Mouse (Mus musculus): ENCODE data around the gene Rnft2. TPM values are rescaled to one million over a fixed set of nuclear protein-coding genes. Genes with fewer than 3 reads are reported as not detected.

Rnft2 gene
- 2.2 and 2.4 TPM in 2 replicates for polyA plus RNA-seq (2014; fragmentation: Nextera tagmentation; extraction: Ambion mirVana)

DNA sequence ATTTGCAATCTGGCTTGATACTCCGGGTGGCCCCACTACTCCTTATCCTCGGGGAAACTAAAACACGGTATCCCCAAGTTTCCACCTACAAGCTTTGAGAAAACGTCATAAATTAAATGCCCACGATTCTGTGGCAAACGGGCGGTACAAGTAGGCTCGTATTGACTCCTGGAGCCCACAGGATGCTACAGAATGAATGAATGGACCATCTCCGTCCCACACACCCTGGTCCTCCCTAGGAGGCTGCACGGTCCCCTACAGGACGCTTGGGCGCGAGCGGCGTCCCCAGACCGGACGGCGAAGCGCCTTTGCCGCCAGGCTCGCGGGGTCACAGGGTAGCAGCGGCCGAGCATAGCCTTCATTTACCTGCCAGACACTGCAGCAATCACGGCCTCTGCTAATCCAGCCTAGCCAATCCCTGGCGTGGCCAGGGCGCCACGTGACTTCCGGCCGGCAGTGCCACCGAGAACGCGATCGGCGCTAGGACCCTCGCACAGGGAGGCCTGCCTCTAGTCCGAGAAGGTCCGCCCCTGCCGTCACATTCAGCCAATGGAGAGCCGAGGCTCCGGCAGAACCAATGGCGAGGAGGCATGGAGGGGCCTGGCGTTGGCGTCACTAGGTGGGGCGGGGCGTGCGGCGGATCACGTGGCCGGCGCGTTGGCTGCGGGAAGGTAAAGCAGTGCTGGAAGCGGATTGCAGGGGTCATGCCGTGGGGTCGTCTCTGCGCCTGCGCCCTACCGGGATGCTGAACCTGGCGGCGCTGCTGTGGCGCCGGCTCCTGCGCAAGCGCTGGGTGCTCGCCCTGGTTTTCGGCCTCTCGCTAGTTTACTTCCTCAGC, at the start of gene Rnft2, which contains the start of gene 2410131K14Rik:
Rnft2 (minus strand) TSS at position 511 of the 838 bp plus-strand sequence.
2410131K14Rik (plus strand) TSS at position 622 of the 838 bp plus-strand sequence.
- H3K4me3 ChIP-seq (ENCODE audit: low read depth, low read length), result peak within 1 kb of the TSS; percentile 75
- no peaks in the 10 kb centered on the region for H3K27me3 ChIP-seq (ENCODE audit: control insufficient read depth, insufficient read depth, low read length)
- peaks cover 11% of the 10 kb centered on the region for H3K4me1 ChIP-seq (ENCODE audit: control insufficient read depth, insufficient read depth, low read length)
- H3K36me3 ChIP-seq (ENCODE audit: control insufficient read depth, insufficient read depth, low read length), result no peaks in the 10 kb centered on the region; the same call in 1 of the 2 replicates
- under 1% methylated on average over 68 of the region's 68 CpGs for WGBS (ENCODE audit: insufficient replicate concordance)
- no peaks in the 10 kb centered on the region for H3K9me3 ChIP-seq (replicated peaks; ENCODE audit: control insufficient read depth, low read length)
- H3K27ac ChIP-seq (ENCODE audit: low read depth, low read length), result peak within 1 kb of the TSS; percentile 64
- peak within 1 kb of the TSS; percentile 88 for H3K4me2 ChIP-seq
- H3K9ac ChIP-seq (ENCODE audit: low read depth, low read length), result peak within 1 kb of the TSS; percentile 80
- peak; percentile 100 for ATAC-seq (replicated peaks; ENCODE audit: insufficient number of reproducible peaks, low FRiP score, low TSS enrichment)

DNA sequence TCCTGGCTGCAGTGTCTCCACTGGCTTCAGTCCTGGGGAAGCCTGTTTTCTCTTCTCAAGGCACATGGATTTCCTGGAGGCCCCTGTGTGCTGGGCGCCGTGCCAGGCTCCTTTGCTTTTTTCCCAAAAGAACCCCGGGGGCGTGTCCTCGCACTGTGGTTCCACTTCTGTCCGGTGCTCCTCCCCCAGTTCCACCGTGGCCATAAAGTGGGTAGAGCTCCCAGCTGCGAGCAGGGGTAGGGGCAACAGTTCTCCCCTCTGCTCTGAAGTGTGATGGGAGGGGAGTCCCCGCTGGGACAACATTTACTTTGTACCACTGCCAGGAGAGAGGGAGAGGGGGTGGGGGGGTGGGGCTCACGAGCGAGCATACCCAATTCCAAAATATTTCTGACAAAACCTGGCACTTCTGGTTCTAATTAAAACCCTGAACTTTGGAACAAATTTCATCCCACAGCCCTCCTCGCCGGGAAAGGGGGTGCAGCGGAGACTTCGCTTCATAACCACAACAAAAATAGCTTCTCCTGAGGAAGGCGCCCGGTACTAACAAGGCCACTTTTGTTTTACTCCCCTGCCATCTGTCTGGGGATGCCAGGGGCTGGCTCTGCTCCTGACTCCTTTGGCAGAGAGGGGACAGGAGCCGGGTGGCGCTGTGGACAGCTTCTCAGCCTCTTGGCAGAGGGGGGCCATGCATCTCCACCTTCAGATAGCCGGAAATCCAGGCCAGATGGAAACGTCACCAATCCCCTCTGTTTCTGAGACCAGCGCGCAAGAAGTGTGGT, 49.4 kb upstream of the Rnft2 start:
- WGBS (ENCODE audit: insufficient replicate concordance), result 34% methylated on average over 23 of the region's 23 CpGs
- H3K9me3 ChIP-seq (replicated peaks; ENCODE audit: control insufficient read depth, low read length), result no peaks in the 10 kb centered on the region
- 0 out of 2 replicates have a peak overlapping the region, but pooled peaks have one; percentile 16 for H3K4me3 ChIP-seq (ENCODE audit: low read depth, low read length)
- H3K4me2 ChIP-seq, result peak overlapping the region; percentile 52
- H3K9ac ChIP-seq (ENCODE audit: low read depth, low read length), result no peak overlapping the region
- H3K27ac ChIP-seq (ENCODE audit: low read depth, low read length), result peak overlapping the region; percentile 70
- H3K4me1 ChIP-seq (ENCODE audit: control insufficient read depth, insufficient read depth, low read length), result peaks cover 30% of the 10 kb centered on the region
- H3K36me3 ChIP-seq (ENCODE audit: control insufficient read depth, insufficient read depth, low read length), result no peaks in the 10 kb centered on the region
- H3K27me3 ChIP-seq (ENCODE audit: control insufficient read depth, insufficient read depth, low read length), result no peaks in the 10 kb centered on the region
- ATAC-seq (replicated peaks; ENCODE audit: insufficient number of reproducible peaks, low FRiP score, low TSS enrichment), result peak; percentile 58; the same call in 1 of the 2 replicates

DNA sequence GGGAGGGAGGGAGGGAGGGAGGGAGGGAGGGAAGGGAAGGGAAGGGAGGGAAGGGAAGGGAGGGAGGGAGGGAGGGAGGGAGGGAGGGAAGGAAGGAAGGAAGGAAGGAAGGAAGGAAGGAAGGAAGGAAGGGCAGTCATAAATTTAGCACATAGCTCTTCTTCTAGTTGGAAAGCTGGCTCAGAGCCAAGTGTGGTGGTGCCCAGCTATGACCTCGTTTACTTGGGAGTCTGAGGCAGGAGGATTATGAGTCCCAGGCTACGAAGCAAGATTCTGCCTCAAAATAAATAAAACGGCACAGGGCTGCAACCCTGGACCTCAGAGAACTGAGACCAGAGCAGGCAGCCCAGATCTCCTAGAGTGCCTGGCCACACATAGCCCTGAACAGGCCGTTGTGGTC, 47.6 kb upstream of the Rnft2 start:
- no peak overlapping the region for H3K9ac ChIP-seq (ENCODE audit: low read depth, low read length)
- H3K27ac ChIP-seq (ENCODE audit: low read depth, low read length), result no peak overlapping the region
- H3K4me2 ChIP-seq, result no peak overlapping the region
- H3K36me3 ChIP-seq (ENCODE audit: control insufficient read depth, insufficient read depth, low read length), result no peaks in the 10 kb centered on the region
- H3K9me3 ChIP-seq (replicated peaks; ENCODE audit: control insufficient read depth, low read length), result no peaks in the 10 kb centered on the region
- H3K4me1 ChIP-seq (ENCODE audit: control insufficient read depth, insufficient read depth, low read length), result peaks cover 24% of the 10 kb centered on the region
- H3K27me3 ChIP-seq (ENCODE audit: control insufficient read depth, insufficient read depth, low read length), result no peaks in the 10 kb centered on the region
- no peak for ATAC-seq (replicated peaks; ENCODE audit: insufficient number of reproducible peaks, low FRiP score, low TSS enrichment)
- 63% methylated on average over 4 of the region's 4 CpGs for WGBS (ENCODE audit: insufficient replicate concordance)
- H3K4me3 ChIP-seq (ENCODE audit: low read depth, low read length), result no peak overlapping the region

GRCm38 (mm10) chr5:118291453-118291852, 46.5 kb upstream of the Rnft2 start:
- no peak overlapping the region for H3K4me3 ChIP-seq (ENCODE audit: low read depth, low read length)
- peaks cover 16% of the 10 kb centered on the region for H3K4me1 ChIP-seq (ENCODE audit: control insufficient read depth, insufficient read depth, low read length)
- no peaks in the 10 kb centered on the region for H3K36me3 ChIP-seq (ENCODE audit: control insufficient read depth, insufficient read depth, low read length)
- no peaks in the 10 kb centered on the region for H3K27me3 ChIP-seq (ENCODE audit: control insufficient read depth, insufficient read depth, low read length)
- no peaks in the 10 kb centered on the region for H3K9me3 ChIP-seq (replicated peaks; ENCODE audit: control insufficient read depth, low read length)
- ATAC-seq (replicated peaks; ENCODE audit: insufficient number of reproducible peaks, low FRiP score, low TSS enrichment), result no peak
- no peak overlapping the region for H3K4me2 ChIP-seq
- no peak overlapping the region for H3K9ac ChIP-seq (ENCODE audit: low read depth, low read length)
- whole genome bisulfite sequencing (ENCODE audit: insufficient replicate concordance), result 83% methylated on average over 4 of the region's 4 CpGs
- H3K27ac ChIP-seq (ENCODE audit: low read depth, low read length), result no peak overlapping the region

- no peaks in the 10 kb centered on the region for H3K36me3 ChIP-seq (ENCODE audit: control insufficient read depth, insufficient read depth, low read length)
- no peaks in the 10 kb centered on the region for H3K9me3 ChIP-seq (replicated peaks; ENCODE audit: control insufficient read depth, low read length)
- no peak overlapping the region for H3K27ac ChIP-seq (ENCODE audit: low read depth, low read length)
- H3K4me1 ChIP-seq (ENCODE audit: control insufficient read depth, insufficient read depth, low read length), result peaks cover 20% of the 10 kb centered on the region
- peaks cover 32% of the 10 kb centered on the region for H3K27me3 ChIP-seq (ENCODE audit: control insufficient read depth, insufficient read depth, low read length)
- WGBS (ENCODE audit: insufficient replicate concordance), result 68% methylated on average over 18 of the region's 18 CpGs
- H3K4me2 ChIP-seq, result no peak overlapping the region
- H3K9ac ChIP-seq (ENCODE audit: low read depth, low read length), result no peak overlapping the region
- H3K4me3 ChIP-seq (ENCODE audit: low read depth, low read length), result no peak overlapping the region
- no peak for ATAC-seq (replicated peaks; ENCODE audit: insufficient number of reproducible peaks, low FRiP score, low TSS enrichment)
Measured at GRCm38 (mm10) chr5:118277741-118278495, 33.0 kb upstream of the Rnft2 start.

DNA sequence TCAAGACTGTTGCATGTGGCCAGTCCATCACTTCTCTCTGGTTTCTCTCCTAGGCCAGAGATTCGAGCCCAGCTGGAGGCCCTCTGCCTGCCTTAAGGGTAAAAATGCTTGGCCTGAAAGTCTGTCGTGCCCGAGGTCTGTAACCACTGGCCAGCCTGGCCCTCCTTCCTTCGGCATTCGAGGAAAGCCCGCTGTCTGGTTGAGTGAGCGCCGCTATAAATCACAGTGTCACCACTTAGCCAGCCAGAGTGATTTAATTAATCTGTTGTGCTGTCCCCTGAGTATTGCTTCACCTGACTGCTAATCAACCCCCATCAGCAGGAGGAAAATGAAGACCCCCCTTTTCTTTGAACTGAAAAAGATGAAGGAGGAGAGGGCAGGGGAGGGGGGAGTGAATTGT, 31.8 kb upstream of the Rnft2 start:
- WGBS (ENCODE audit: insufficient replicate concordance), result 42% methylated on average over 8 of the region's 8 CpGs
- peaks cover 42% of the 10 kb centered on the region for H3K27me3 ChIP-seq (ENCODE audit: control insufficient read depth, insufficient read depth, low read length)
- no peak for ATAC-seq (replicated peaks; ENCODE audit: insufficient number of reproducible peaks, low FRiP score, low TSS enrichment)

GRCm38 (mm10) chr5:118276281-118276680, 31.4 kb upstream of the Rnft2 start:
- Histone ChIP-seq H3K4me1 (ENCODE audit: control insufficient read depth, insufficient read depth, low read length) (peaks cover 20% of the 10 kb centered on the region), H3K9me3 (replicated peaks; ENCODE audit: control insufficient read depth, low read length) (no peaks in the 10 kb centered on the region), H3K36me3 (ENCODE audit: control insufficient read depth, insufficient read depth, low read length) (no peaks in the 10 kb centered on the region), H3K9ac (ENCODE audit: low read depth, low read length) (no peak overlapping the region), H3K27me3 (ENCODE audit: control insufficient read depth, insufficient read depth, low read length) (peaks cover 45% of the 10 kb centered on the region), H3K4me3 (ENCODE audit: low read depth, low read length) (no peak overlapping the region), H3K27ac (ENCODE audit: low read depth, low read length) (no peak overlapping the region), H3K4me2 (no peak overlapping the region)
- ATAC-seq (replicated peaks; ENCODE audit: insufficient number of reproducible peaks, low FRiP score, low TSS enrichment), result no peak
- WGBS (ENCODE audit: insufficient replicate concordance), result 59% methylated on average over 7 of the region's 7 CpGs

More for the DNA sequence above, 31.8 kb upstream of the Rnft2 start:
- Histone ChIP-seq H3K9ac (ENCODE audit: low read depth, low read length) (no peak overlapping the region), H3K36me3 (ENCODE audit: control insufficient read depth, insufficient read depth, low read length) (no peaks in the 10 kb centered on the region), H3K9me3 (replicated peaks; ENCODE audit: control insufficient read depth, low read length) (no peaks in the 10 kb centered on the region), H3K4me1 (ENCODE audit: control insufficient read depth, insufficient read depth, low read length) (peaks cover 20% of the 10 kb centered on the region), H3K4me2 (no peak overlapping the region), H3K4me3 (ENCODE audit: low read depth, low read length) (no peak overlapping the region), H3K27ac (ENCODE audit: low read depth, low read length) (no peak overlapping the region)

DNA sequence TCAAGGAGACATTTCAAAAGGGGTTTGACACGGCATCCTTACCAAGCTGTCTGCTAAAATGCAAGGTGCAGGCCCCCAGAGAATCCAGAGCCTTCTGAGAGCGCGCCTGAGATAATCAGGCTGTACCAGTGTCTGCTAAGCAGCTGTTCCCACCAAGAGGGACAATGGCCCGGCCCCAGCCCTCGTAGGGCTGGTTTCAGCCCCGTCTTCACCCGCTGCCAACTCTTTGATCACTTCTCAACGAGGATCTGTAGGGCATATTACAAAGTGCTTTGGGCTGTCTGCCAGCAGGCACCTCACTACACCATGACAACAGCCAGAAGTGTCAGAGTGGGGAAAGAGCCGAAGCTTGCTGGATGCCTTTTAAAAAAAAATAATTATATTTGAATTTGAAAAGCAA, 29.6 kb upstream of the Rnft2 start:
- 17% methylated on average over 9 of the region's 9 CpGs for WGBS (ENCODE audit: insufficient replicate concordance)
- peaks cover 20% of the 10 kb centered on the region for H3K4me1 ChIP-seq (ENCODE audit: control insufficient read depth, insufficient read depth, low read length)
- peaks cover 59% of the 10 kb centered on the region for H3K27me3 ChIP-seq (ENCODE audit: control insufficient read depth, insufficient read depth, low read length)
- H3K36me3 ChIP-seq (ENCODE audit: control insufficient read depth, insufficient read depth, low read length), result no peaks in the 10 kb centered on the region
- H3K9ac ChIP-seq (ENCODE audit: low read depth, low read length), result no peak overlapping the region
- peak overlapping the region; percentile 53 for H3K4me2 ChIP-seq
- peak overlapping the region; percentile 10; the same call in 1 of the 2 replicates for H3K4me3 ChIP-seq (ENCODE audit: low read depth, low read length)
- ATAC-seq (replicated peaks; ENCODE audit: insufficient number of reproducible peaks, low FRiP score, low TSS enrichment), result no peak; the same call in 1 of the 2 replicates
- H3K9me3 ChIP-seq (replicated peaks; ENCODE audit: control insufficient read depth, low read length), result no peaks in the 10 kb centered on the region
- H3K27ac ChIP-seq (ENCODE audit: low read depth, low read length), result 0 out of 2 replicates have a peak overlapping the region, but pooled peaks have one; percentile 29

All from heart, embryonic 11.5 days (tissue).